Mouse (Mus musculus) kidney, adult 2 months (tissue): ENCODE data around the gene Nid1.

ENCODE experiments used
- CTCF ChIP-seq: fragments of 200-500 bp; conservative IDR thresholded peaks from 2 replicates; pipeline ENCODE4 v1.5.1; 2011; ENCODE audit warnings: low read depth, mild to moderate bottlenecking, control low read depth, low read length, moderate library complexity, mixed read lengths; ENCODE audit not compliant: insufficient read depth, insufficient read length
- POLR2A ChIP-seq: fragments of 200-500 bp; IDR thresholded peaks from one replicate; pipeline ENCODE4 v1.6.1; 2011; ENCODE audit warnings: low read depth, low read length, control low read depth

DNA sequence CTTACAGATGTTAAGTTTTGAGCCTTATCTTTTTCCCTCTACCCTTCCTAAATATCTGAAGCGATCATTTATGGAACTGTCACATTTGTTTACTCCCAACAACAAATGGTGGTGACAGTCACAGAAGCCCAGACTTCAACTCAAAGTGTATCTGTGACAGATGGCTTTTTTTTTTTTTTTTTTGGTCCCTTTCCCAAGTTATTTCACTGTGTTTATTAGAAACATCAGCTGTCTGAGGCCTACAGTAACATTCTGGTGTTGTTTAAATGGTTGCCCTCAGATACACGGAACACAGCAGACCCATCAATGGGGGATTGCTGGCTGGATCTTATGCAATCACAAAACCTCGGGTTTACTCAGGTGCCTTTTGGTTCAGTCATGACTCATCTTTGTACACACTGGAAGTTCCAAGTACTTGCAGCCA is 34.0 kb downstream of the Nid1 start:
- no peak for TF ChIP-seq POLR2A
- TF ChIP-seq CTCF, result no peak
